Mouse (Mus musculus) myocyte (in vitro differentiated cells): ENCODE results near the gene 9230102O04Rik.

Experiments used
- MYOD1 ChIP-seq, 3 experiments: IDR thresholded peaks; one replicate each; pipeline ENCODE4 v1.6.1; 2011; ENCODE audit warnings: control low read depth in 2 of 3, low read depth in 2 of 3, mild to moderate bottlenecking in 2 of 3, moderate library complexity in 1 of 3; ENCODE audit not compliant: insufficient read length in 2 of 3, control insufficient read depth in 1 of 3
- POLR2A ChIP-seq: IDR thresholded peaks from one replicate; pipeline ENCODE4 v1.6.1; 2011; ENCODE audit warnings: low read depth, mild to moderate bottlenecking, control low read depth, moderate library complexity; ENCODE audit not compliant: insufficient read length

- TF ChIP-seq MYOD1 (IDR thresholded peaks at IDR 0.05; ENCODE audit: control insufficient read depth in 1 of 3, insufficient read length in 2 of 3, low read depth in 2 of 3) (no peak), POLR2A (no peak)
Observed at GRCm38 (mm10) chr2:9872682-9873081, 16.7 kb downstream of the 9230102O04Rik start.
